Mouse (Mus musculus) hindlimb bud, embryonic 11.5 days (tissue): ENCODE data around the gene Zbtb48.
"Not testable (repeated sequence)": the region's sequence is repeated elsewhere in the genome, so short reads cannot be mapped to it uniquely, and the experiment has no call there.

Source experiments
- DNase-seq: peaks from one replicate; pipeline ENCODE4 v3.0.0-alpha.2; 2012; ENCODE audit warnings: low read depth, low spot score; ENCODE audit errors: extremely low spot score

Gene Zbtb48

GRCm38 (mm10) chr4:152027524-152027923 lies at the start of gene Zbtb48:
Gene Zbtb48, minus strand, starts transcription at chr4:152027671.
- peak; percentile 83 for DNase-seq

- DNase-seq = no peak
These were observed 49.7 kb upstream of the Zbtb48 start for GRCm38 (mm10) chr4:152077191-152077590.

GRCm38 (mm10) chr4:152074548-152074947 lies 47.1 kb upstream of the Zbtb48 start:
- DNase-seq = no peak

- DNase-seq = no peak
These were observed 46.2 kb upstream of the Zbtb48 start for GRCm38 (mm10) chr4:152073715-152074114.

- no peak for DNase-seq
These were observed 45.2 kb upstream of the Zbtb48 start for GRCm38 (mm10) chr4:152072655-152073054.

- DNase-seq = no peak
These were observed 44.7 kb upstream of the Zbtb48 start, which contains the start of gene Plekhg5 for GRCm38 (mm10) chr4:152072121-152072601. Gene Plekhg5, plus strand, starts transcription at chr4:152072498.

- DNase-seq = no peak
These were observed 43.3 kb upstream of the Zbtb48 start for GRCm38 (mm10) chr4:152070494-152071396.

GRCm38 (mm10) chr4:152069245-152069644 lies 41.8 kb upstream of the Zbtb48 start:
- DNase-seq = no peak

- DNase-seq = no peak
These were observed 40.8 kb upstream of the Zbtb48 start for GRCm38 (mm10) chr4:152068166-152068724.

- DNase-seq = no peak
These were observed 39.8 kb upstream of the Zbtb48 start for GRCm38 (mm10) chr4:152067280-152067679.

- DNase-seq = no peak
These were observed 35.1 kb upstream of the Zbtb48 start for GRCm38 (mm10) chr4:152062390-152063110.

GRCm38 (mm10) chr4:152044609-152045008 lies 17.1 kb upstream of the Zbtb48 start:
- DNase-seq = no peak

- no peak for DNase-seq
These were observed 15.7 kb upstream of the Zbtb48 start for GRCm38 (mm10) chr4:152043171-152043570.

- DNase-seq = no peak
These were observed 14.6 kb upstream of the Zbtb48 start for GRCm38 (mm10) chr4:152041924-152042641.

- no peak for DNase-seq
These were observed 12.4 kb upstream of the Zbtb48 start for GRCm38 (mm10) chr4:152039831-152040310.

GRCm38 (mm10) chr4:152038985-152039830 lies 11.7 kb upstream of the Zbtb48 start, which contains the start of gene Nol9:
Gene Nol9, plus strand, starts transcription at chr4:152039321.
- peak; percentile 69 for DNase-seq

GRCm38 (mm10) chr4:152038225-152038984 lies 10.9 kb upstream of the Zbtb48 start, which contains the start of gene Tas1r1:
Gene Tas1r1, minus strand, starts transcription at chr4:152038568.
- no peak for DNase-seq

- not testable (repeated sequence) for DNase-seq
These were observed 9.0 kb upstream of the Zbtb48 start for GRCm38 (mm10) chr4:152036464-152036863.

- DNase-seq = no peak
These were observed 5.5 kb upstream of the Zbtb48 start for GRCm38 (mm10) chr4:152032922-152033321.
